Comparison of ENCODE assay signal across 14 mouse cellular contexts in genomic region chr17:46987631-46988030, GRCm38 (mm10).
"Had no signal": no experiment of that assay in that cellular context is flagged by ENCODE, and none has a peak within 500 bp of the region (broad histone marks: within the 10 kb centered on the region; RNA-seq: fewer than 3 reads in every experiment).

No protein-coding gene starts in this region.

- DNase-seq: forebrain, postnatal 0 days; gastrocnemius, postnatal 14 days; gastrocnemius, postnatal 36 days; heart, adult 11 months; heart, adult 2 months; heart, postnatal 10 days; heart, postnatal 36 days; kidney, adult 11 months; kidney, adult 2 months; kidney, adult 9 months; kidney, postnatal 14 days; kidney, postnatal 4 days; liver; liver, embryonic 13.5 days had no signal
